Mouse (Mus musculus) CH12.LX (cell line): ENCODE results near the gene Zfp691.

Experiments
- CTCF ChIP-seq, 2 experiments: IDR thresholded peaks in 1 of 2; conservative IDR thresholded peaks in 1 of 2; 2 replicates each; pipeline ENCODE4 v1.5.1; 2011 to 2012; ENCODE audit warnings: low read depth in 2 of 2, low read length in 2 of 2, improper control_type of control experiment in 1 of 2, inconsistent platforms in 1 of 2, mild to moderate bottlenecking in 1 of 2, moderate library complexity in 1 of 2
- POLR2A ChIP-seq: IDR thresholded peaks from 2 replicates; pipeline ENCODE4 v1.6.1; 2011; ENCODE audit warnings: low read depth, mild to moderate bottlenecking, improper control_type of control experiment, low read length

DNA sequence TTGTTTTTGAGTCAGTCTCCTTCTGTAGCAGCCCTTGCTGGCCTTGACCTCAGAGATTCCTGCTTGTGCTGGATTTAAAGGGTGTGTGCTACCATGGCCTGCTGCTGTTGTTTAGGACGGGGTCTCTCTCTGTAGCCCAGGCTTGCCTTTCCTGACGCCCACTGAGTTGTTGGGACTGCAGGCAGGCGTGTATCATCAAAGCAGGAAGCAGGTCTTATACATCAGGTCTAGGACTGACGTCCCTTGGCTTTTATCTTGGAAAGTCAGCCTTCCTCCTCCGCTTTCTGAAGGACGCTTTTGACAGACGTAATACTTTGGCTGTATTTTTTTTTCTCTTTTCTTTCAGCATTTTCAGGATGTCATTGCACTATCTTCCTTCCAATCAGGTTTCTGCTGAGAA is 8.1 kb downstream of the Zfp691 start:
- no peak for TF ChIP-seq POLR2A
- no peak for TF ChIP-seq CTCF (conservative IDR thresholded peaks at IDR 0.05 in 1 of 2, IDR thresholded peaks at IDR 0.05 in 1 of 2; ENCODE audit: low read depth in 2 of 2, low read length in 2 of 2)
